11 mouse cellular contexts compared by ENCODE assay signal in the genomic region with DNA sequence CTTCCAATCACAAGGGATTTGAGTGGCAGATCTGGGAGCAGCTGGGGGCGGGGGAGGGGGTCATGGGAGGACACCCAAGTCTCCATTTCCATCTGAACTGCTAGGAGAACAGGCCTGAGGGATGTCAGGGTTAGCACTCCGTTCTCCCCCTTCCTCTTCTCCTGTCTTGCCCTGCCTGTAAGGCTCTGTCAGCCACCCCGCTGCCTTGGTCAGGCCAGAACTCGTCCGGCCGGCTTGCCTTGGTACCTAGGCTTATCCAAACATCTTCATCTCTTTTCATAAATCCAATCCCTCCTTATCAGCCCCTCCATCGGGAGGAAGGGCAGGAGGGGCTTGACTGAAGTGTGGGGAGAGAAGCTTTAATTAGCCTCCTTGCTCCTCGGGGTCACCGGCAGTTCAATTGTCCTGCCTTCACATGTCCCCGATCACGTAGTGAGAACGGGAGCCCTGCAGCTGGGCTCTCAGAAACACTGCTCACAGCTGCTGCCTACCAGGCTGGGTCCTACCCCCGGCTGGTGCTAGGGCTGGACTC.
DNase-seq lines count a peak whose midpoint lies in the region; ATAC-seq and TF ChIP-seq lines count a peak whose summit lies in the region.
"Had no signal": no experiment of that assay in that cellular context is flagged by ENCODE, and none has a peak within 500 bp of the region (broad histone marks: within the 10 kb centered on the region; RNA-seq: fewer than 3 reads in every experiment).

No protein-coding gene starts in this region.

- peaks cover 32% of the 10 kb centered on the region for H3K4me1 ChIP-seq in lung, postnatal 0 days (ENCODE audit: insufficient read depth, low read depth, low read length)
- H3K4me1 ChIP-seq in embryonic facial prominence, embryonic 11.5 days (ENCODE audit: control insufficient read depth, insufficient read depth, low read length) = peaks cover 2% of the 10 kb centered on the region
- H3K4me1 ChIP-seq in forebrain, embryonic 15.5 days = peaks cover 35% of the 10 kb centered on the region

- ATAC-seq in lung, postnatal 0 days = peak; percentile 8; the same call in 1 of the 2 replicates
- ATAC-seq in embryonic facial prominence, embryonic 11.5 days (replicated peaks; ENCODE audit: insufficient number of reproducible peaks, low FRiP score, low TSS enrichment, low read depth) = no peak
- ATAC-seq in forebrain, embryonic 15.5 days (replicated peaks) = peak; percentile 36; the same call in 1 of the 2 replicates
- ATAC-seq in megakaryocyte progenitor cell, adult 5-6 weeks (replicated peaks; ENCODE audit: poor library complexity) = no peak
- ATAC-seq: activated CD4-positive, CD25-positive, alpha-beta regulatory T cell, adult 4 months had no signal

- H3K4me2 ChIP-seq in lung, postnatal 0 days (replicated peaks; ENCODE audit: low read depth, low read length) = no peak overlapping the region
- H3K4me2 ChIP-seq in embryonic facial prominence, embryonic 11.5 days (ENCODE audit: low read depth, low read length) = no peak overlapping the region
- no peak overlapping the region for H3K4me2 ChIP-seq in forebrain, embryonic 15.5 days (replicated peaks)

- H3K9me3 ChIP-seq in lung, postnatal 0 days (ENCODE audit: low read length) = no peaks in the 10 kb centered on the region
- no peaks in the 10 kb centered on the region for H3K9me3 ChIP-seq in embryonic facial prominence, embryonic 11.5 days (replicated peaks; ENCODE audit: control insufficient read depth, low read length)
- no peaks in the 10 kb centered on the region for H3K9me3 ChIP-seq in forebrain, embryonic 15.5 days

- DNase-seq in lung, postnatal 0 days (ENCODE audit: low spot score) = no peak
- no peak for DNase-seq in lung, postnatal 10 days
- DNase-seq in embryonic facial prominence, embryonic 11.5 days (ENCODE audit: low spot score) = peak; percentile 56
- DNase-seq in retina, postnatal 1 day = peak; percentile 77
- no peak for DNase-seq in right cerebral cortex, postnatal 4 days
- DNase-seq: gastrocnemius, postnatal 36 days; heart, postnatal 14 days; liver had no signal

- no peaks in the 10 kb centered on the region for H3K36me3 ChIP-seq in lung, postnatal 0 days (ENCODE audit: insufficient read depth, low read length)
- H3K36me3 ChIP-seq in embryonic facial prominence, embryonic 11.5 days (replicated peaks; ENCODE audit: control insufficient read depth, insufficient read depth, low read depth, low read length) = no peaks in the 10 kb centered on the region
- H3K36me3 ChIP-seq in forebrain, embryonic 15.5 days = no peaks in the 10 kb centered on the region

- WGBS in lung, postnatal 0 days = 23% methylated on average over 13 of the region's 13 CpGs
- 16% methylated on average over 13 of the region's 13 CpGs for WGBS in embryonic facial prominence, embryonic 11.5 days
- WGBS in forebrain, embryonic 15.5 days = 22% methylated on average over 13 of the region's 13 CpGs

- H3K27ac ChIP-seq in lung, postnatal 0 days (ENCODE audit: low read length) = no peak overlapping the region
- no peak overlapping the region for H3K27ac ChIP-seq in embryonic facial prominence, embryonic 11.5 days (replicated peaks; ENCODE audit: low read depth, low read length)
- H3K27ac ChIP-seq in forebrain, embryonic 15.5 days (replicated peaks) = no peak overlapping the region

- no peak for TF ChIP-seq EP300 in lung, postnatal 0 days (IDR thresholded peaks at IDR 0.05)

- no peak overlapping the region for H3K9ac ChIP-seq in lung, postnatal 0 days (replicated peaks; ENCODE audit: low read depth)
- H3K9ac ChIP-seq in embryonic facial prominence, embryonic 11.5 days (replicated peaks; ENCODE audit: low read length) = 0 out of 2 replicates have a peak overlapping the region, but pooled peaks have one; percentile 8
- no peak overlapping the region for H3K9ac ChIP-seq in forebrain, embryonic 15.5 days (replicated peaks)

- no peak overlapping the region for H3K4me3 ChIP-seq in lung, postnatal 0 days (ENCODE audit: low read depth, low read length)
- no peak overlapping the region for H3K4me3 ChIP-seq in embryonic facial prominence, embryonic 11.5 days (ENCODE audit: low read depth, low read length)
- H3K4me3 ChIP-seq in forebrain, embryonic 15.5 days = no peak overlapping the region

- TF ChIP-seq CTCF in lung, postnatal 0 days (IDR thresholded peaks at IDR 0.05) = no peak

- no peaks in the 10 kb centered on the region for H3K27me3 ChIP-seq in lung, postnatal 0 days (replicated peaks; ENCODE audit: insufficient read depth, low read length)
- no peaks in the 10 kb centered on the region for H3K27me3 ChIP-seq in embryonic facial prominence, embryonic 11.5 days (ENCODE audit: control insufficient read depth, insufficient read depth, low read length)
- no peaks in the 10 kb centered on the region for H3K27me3 ChIP-seq in forebrain, embryonic 15.5 days

Comparison
In these comparisons a context has a peak if more than half of its experiments do, and no peak if none do; other contexts are left out.
1. ATAC-seq: peak in lung, postnatal 0 days (single experiment) and forebrain, embryonic 15.5 days (single experiment); none in embryonic facial prominence, embryonic 11.5 days (single experiment) and megakaryocyte progenitor cell, adult 5-6 weeks (single experiment).
2. DNase-seq: peak in embryonic facial prominence, embryonic 11.5 days (single experiment) and retina, postnatal 1 day (single experiment); none in lung, postnatal 0 days (single experiment), lung, postnatal 10 days (single experiment) and right cerebral cortex, postnatal 4 days (single experiment).